Mouse (Mus musculus) heart, postnatal 0 days (tissue): ENCODE measurements around the gene Cep95.
A peak's percentile ranks its signal among the peaks of the same experiment; 100 is the strongest.

Experiments used
- CTCF ChIP-seq: IDR thresholded peaks from 2 replicates; pipeline ENCODE4 v1.5.1; 2016; ENCODE audit warnings: antibody characterized with exemption, control low read depth, low read depth
- EP300 ChIP-seq: IDR thresholded peaks from 2 replicates; pipeline ENCODE4 v1.6.1; 2016; ENCODE audit warnings: antibody characterized with exemption, low read depth

GRCm38 (mm10) chr11:106742388-106742841 is 46.6 kb upstream of the Cep95 start:
- TF ChIP-seq CTCF: peak; percentile 72
- no peak for TF ChIP-seq EP300
